Mouse (Mus musculus): ENCODE results near the gene Tnxb.

GRCm38 (mm10) chr17:34627943-34628643 lies 42.2 kb upstream of the Tnxb start, which contains the start of gene Ppt2:
- TF ChIP-seq CTCF (IDR thresholded peaks at IDR 0.05) (0 out of 2 replicates have a peak, but pooled peaks have one; percentile 7), EP300 (IDR thresholded peaks at IDR 0.05) (peak; percentile 52; the same call in 1 of the 2 replicates)
